Mouse (Mus musculus): Measurements from ENCODE around the gene Prok2.

- TF ChIP-seq POLR2A (IDR thresholded peaks at IDR 0.05; ENCODE audit: extremely low read depth, insufficient read depth, low read length) = no peak
- no peak for TF ChIP-seq CTCF (IDR thresholded peaks at IDR 0.05; ENCODE audit: extremely low read depth, insufficient read depth, low read length)
Observed at GRCm38 (mm10) chr6:99715191-99715590, 11.0 kb downstream of the Prok2 start.

All from cortical plate, adult 2 months (tissue).